Mouse (Mus musculus) mesoderm, embryonic 11.5 days (tissue): ENCODE measurements around the gene Eif2ak1.
A peak's percentile ranks its signal among the peaks of the same experiment; 100 is the strongest.

Experiments used
- DNase-seq: peaks from one replicate; pipeline ENCODE4 v3.0.0-alpha.2; 2012; ENCODE audit warnings: low read depth, low spot score

The Eif2ak1 gene

DNA sequence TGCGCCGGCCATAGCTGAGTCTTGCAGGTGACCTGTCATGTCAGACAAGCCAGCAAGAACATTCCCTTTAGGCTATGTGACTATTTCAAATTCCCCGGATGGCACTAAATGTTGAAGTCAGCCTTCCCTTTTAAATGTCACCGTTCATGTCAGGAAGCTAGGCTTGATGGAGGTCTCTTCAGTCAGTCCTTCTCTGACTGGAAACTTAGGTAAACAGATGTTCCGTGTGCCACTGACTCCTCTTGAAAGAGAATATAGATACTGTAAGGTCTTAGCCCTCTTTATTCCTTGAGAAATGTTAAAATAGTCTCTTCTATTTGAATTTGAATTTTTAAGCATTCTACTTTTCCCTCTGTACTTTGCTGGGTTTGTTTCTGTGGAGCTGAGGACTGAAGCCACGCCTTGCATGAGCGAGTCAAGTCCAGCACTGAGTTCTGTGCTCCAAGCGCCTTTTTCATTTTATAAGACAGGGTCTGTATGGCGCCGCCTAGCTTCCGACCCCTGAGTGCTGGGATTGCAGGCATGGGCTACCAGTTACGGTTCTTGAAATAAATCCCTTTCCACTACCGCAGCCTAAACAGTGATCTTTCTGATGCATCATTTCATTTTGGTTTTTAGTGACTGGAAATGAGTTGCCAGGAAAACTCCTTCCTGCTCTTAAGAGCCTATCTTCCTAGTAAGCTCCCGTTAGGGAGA is 80.2 kb downstream of the Eif2ak1 start, which contains the start of gene Ankrd61:
Ankrd61 (minus strand) TSS at position 51 of the 696 bp plus-strand sequence.
- no peak for DNase-seq

DNA sequence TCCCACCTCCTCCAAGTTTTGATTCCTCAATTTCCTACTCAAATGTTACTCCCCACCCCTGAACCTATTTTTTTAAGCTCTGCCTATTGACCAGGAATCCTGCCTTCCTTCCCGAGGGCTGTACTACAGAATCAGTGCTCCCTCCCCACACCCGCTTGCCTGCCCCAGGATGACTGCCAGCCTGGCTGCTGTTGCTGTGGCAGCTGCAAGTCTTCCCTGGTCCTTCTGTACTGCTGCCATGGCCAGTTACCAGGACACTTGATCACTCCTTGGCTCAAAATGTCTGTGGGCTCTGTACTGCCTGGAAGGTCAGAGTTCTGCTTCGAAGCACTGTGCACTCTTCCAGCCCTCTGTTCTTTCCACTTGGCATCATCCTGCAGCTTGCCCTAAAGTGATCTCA is 84.5 kb downstream of the Eif2ak1 start:
- no peak for DNase-seq

DNA sequence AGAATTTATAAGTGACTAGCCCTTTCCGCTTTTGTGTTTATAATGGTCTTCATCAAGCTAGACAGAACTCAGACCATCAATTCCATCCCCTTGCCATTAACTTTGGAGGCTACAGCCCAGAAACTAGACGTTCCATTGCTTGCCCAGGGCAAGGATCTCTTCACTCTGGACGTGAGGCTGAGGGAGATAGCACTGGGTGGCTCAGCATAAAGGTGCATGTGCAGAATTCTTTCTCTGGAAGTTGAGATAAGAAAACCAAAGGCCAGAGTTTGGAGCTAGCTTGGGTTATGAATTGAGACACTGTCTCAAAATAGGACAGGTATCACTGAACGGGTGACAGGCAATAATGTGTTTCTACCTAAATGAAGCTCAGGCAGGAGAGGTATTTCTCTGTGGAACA is 86.2 kb downstream of the Eif2ak1 start:
- DNase-seq = no peak

DNA sequence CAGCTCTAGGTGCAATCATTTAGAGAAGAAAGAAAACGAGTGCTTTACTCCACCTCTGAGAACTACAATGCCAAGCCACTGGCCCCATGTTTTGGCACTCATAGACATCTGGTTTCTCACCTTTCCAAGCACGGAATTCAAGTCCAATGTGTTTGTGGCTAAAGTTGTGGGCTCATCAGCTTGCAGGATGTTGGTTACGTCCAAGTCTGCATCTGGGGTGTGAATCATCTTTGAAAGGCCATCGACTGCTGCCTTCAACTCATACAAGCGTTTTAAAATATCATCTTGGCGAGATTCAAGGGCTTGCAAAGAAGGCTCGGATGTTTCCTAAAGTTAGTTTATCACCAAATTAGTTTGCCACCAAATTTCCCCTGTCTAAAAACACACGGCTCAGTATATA is 88.8 kb downstream of the Eif2ak1 start:
- DNase-seq = no peak

DNA sequence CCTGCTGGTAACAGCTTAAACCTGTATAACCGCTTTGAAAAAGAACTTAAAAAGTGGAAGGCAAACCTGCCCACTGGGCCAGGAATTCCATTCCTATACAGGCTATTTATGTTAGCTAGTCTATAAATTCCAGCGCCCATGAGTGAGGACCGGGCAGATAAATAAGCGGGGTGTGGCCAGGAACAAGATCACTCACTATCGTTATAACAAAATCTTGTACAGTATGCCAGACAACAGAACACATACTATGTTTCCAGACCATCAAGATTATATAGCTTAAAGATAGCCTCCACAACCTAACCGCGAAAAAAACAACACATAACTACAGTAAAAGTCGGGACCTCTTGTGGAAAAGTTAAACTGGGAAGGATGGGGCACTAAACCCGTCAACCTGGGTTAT is 91.3 kb downstream of the Eif2ak1 start:
- peak; percentile 16 for DNase-seq

DNA sequence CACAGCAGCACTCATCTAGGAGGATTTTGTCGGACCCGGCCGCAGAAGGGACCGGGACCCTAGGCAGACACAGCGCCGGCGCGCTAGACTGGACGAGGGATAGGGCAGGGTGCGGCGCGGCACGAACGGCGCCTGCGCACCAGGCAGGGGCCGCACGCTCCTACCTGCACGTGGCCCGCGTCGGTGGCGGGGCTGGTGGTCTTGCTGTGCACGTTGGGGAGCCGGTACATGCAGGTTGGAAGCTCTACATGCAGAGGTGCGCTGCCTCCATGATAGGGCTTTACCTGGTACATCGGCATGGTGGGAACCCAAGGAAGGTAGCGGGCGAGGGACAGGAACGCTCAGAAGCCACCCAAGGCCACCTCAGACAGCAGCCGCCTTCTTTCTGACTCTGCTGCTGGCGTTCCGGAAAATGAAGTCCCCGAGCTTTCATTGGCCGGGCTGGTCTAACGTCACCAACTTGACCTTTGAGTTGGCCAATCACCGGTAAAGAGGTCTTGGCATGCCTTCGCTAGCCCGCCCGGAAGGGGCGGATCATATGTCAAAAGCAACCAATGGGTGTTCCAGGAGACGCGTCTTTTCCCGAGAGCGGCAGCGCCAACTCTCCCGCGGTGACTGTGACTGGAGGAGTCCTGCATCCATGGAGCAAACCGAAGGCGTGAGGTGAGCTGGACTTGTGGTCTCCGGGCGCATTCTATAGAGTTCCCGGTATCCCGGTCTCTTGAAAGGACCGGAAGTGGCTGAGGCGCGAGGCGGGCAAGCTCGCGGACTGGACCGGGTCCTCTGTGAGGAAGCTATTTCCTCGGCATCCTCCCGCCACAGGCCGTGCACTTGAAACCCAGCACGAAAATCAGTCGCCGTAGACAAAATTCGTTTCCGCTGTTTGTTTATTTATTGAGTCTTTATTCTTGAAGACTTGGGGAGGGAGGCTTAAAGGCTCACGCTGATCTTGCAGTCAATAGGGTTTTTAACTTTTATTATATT is 92.1 kb downstream of the Eif2ak1 start, which contains the start of the genes Aimp2 and Pms2:
Aimp2 (minus strand) TSS at position 431 of the 984 bp plus-strand sequence.
Pms2 (plus strand) TSS at position 548 of the 984 bp plus-strand sequence.
- DNase-seq = peak; percentile 98

DNA sequence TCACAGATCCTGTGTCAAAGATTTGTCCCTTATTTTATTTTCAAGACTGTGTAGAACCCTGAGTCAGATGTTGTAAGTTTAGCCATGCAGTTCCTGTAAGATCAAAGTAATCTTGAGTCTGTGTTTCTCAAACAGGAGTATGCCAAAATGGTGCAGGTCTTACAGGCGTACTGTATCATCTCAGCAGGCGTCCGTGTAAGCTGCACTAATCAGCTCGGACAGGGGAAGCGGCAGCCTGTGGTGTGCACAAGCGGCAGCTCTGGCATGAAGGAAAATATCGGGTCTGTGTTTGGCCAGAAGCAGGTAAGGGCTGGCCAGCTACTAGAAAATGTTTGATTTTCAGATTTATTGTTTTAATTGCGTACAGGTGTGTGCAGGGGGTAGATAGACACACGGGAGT is 98.6 kb downstream of the Eif2ak1 start:
- DNase-seq = no peak

DNA sequence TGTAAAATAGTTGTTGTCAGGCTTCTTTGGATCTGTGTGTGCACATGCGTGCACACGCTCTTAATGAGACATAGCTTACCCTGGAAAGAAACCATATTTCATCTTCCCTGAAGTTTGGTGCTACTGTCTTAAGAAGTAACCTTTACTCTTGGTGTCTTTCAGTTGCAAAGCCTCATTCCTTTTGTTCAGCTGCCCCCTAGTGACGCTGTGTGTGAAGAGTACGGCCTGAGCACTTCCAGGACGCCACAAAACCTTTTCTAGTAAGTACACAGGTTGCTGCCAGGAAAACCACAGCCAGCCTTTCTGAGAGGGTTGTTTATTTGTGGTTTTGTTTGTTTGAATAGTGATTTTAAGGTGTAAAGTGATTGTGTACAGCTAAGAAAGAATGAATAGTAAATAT is 99.8 kb downstream of the Eif2ak1 start:
- peak; percentile 34 for DNase-seq

DNA sequence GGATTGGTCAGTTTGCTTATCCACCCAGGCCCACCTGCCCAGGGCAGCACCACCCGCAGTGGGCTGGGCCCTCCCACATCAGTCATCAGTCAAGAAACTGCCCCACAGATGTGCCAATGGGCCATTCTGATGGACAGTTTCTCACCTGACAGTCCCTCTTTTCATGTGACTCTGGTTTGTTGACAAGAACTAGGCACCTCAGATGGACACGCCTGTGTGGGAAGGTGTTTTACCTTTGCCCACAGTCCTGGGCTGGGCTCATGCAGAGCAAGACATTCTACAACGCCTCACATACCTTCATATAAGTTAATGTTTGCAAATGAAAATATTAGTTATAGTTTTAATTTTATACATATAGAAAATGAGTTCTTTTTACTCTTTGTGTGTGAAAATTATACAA is 100.5 kb downstream of the Eif2ak1 start:
- DNase-seq = no peak

DNA sequence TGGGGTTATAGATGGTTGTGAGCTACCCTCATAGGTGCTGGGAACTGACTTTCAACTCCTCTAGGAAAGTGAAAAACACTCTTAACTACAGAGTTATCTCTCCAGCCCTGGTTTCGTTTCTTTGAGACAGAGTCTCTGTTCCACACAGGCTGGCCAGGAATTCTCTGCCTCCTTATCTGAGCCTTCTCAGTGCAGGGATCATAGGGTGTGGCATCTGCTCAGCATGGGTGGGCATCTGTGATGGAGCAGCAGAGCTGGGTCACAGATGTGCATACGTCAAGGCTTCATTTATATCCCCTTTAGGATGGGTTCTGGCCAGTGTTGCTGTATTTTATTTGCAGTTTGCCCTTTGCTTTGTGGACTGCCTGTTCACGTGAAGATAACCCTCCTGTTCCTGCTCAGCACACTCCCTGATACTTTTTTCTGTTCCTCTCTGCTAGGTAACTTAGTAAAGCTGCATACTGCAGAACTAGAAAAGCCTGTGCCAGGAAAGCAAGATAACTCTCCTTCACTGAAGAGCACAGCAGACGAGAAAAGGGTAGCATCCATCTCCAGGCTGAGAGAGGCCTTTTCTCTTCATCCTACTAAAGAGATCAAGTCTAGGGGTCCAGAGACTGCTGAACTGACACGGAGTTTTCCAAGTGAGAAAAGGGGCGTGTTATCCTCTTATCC is 107.3 kb downstream of the Eif2ak1 start:
- no peak for DNase-seq

DNA sequence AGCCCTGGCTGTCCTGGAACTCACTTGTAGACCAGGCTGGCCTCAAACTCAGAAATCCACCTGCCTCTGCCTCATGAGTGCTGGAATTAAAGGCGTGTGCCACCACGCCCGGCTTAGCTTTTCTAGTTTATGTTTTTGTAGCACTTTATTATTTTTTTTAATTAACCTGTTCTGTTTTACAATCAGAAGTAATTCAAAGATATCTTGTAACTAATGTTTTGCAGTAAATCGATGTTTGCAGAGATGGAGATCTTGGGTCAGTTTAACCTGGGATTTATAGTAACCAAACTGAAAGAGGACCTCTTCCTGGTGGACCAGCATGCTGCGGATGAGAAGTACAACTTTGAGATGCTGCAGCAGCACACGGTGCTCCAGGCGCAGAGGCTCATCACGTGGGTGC is 110.3 kb downstream of the Eif2ak1 start, which contains the start of gene Gm42421:
Gm42421 (plus strand) TSS at position 301 of the 400 bp plus-strand sequence.
- no peak for DNase-seq

DNA sequence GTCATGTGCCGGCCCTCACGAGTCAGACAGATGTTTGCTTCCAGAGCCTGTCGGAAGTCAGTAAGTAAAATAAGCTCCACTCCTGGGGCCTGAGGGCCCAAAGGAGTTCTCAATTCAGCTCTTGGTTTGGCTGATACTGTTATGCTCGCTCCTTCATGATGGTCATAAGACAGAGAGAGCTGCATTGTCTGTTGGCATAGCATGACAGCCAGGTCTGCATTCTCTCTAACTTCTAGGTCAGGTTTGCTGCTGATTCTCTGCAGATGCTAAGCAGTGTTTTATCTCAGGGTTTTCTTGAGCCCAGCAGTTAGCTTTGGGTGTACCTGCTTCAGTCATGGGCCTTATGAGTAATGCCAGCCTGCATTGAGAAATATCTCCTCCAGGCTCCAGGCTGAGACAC is 111.7 kb downstream of the Eif2ak1 start:
- DNase-seq = no peak

DNA sequence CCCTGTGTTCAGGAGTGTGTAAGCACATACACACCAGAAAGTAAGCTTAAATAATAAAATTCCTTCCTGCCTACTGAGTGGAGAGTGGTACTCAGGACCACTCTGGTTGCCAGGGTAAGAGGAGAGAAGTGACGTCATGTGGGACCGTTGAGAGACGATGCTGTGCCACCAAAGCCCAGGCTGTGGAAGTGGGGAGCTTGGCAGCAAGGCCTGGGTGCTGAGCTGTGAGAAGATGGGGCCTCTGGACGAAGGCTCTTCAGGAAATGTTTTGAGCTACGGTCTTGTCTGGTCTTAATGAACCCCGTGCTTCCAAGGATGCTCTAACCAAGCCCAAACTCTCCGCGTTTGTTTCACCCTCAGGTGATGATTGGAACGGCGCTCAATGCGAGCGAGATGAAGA is 113.1 kb downstream of the Eif2ak1 start:
- no peak for DNase-seq

DNA sequence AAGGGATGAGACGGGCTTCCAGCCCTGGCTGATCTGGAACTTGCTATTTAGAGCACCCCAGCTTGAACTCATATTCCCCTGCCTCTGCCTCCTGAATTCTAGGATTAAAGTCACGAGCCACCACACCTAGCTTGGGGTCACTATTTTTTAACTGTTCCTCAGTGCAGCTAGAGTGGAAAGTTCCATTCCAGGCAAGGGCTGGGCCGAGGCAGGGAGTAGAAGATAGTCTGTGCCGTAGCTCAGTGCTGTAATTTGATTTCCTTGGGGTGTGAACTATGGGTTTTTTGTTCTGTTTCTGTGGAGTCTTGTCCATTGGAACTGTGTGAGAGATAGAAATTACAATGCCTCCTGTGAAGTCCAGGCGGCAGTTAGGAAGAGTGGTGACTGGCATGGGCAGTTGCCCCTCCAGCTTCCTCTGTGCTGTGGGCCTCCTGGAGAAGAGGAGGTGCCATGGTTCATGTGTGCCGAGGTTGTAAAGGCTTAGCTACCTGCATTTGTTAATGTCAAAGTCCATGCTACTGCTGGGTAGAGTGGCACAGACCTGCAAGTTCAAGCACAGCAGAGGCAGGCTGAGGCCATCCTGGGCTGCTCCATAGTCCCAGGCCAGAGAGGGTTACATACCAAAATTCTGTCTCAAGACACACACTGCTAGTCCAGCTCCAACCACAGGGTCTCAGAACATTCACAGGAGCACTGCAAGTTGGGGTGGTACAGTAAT is 114.4 kb downstream of the Eif2ak1 start:
- DNase-seq = no peak

DNA sequence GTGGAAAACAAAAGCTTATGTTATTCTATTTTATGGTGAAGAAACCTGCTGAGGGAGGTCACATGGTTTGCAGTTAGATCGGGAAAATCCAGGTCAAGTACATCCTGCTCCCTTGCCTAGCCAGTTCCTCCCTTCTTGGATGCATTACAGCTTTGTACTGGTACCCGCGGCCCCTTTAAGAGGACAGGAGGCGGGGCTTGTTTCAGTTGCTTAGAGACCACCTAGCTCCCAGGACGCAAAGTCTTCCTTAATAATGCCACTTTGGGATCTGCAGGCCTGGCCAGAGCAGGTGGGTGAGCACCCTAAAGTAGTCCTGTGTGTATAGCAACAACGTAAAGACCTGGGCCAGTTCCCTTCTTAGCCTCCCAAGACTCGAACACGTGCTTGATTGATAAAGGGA is 115.2 kb downstream of the Eif2ak1 start, which contains the start of gene Rsph10b:
Rsph10b (plus strand) TSS at position 205 of the 400 bp plus-strand sequence.
- no peak for DNase-seq

DNA sequence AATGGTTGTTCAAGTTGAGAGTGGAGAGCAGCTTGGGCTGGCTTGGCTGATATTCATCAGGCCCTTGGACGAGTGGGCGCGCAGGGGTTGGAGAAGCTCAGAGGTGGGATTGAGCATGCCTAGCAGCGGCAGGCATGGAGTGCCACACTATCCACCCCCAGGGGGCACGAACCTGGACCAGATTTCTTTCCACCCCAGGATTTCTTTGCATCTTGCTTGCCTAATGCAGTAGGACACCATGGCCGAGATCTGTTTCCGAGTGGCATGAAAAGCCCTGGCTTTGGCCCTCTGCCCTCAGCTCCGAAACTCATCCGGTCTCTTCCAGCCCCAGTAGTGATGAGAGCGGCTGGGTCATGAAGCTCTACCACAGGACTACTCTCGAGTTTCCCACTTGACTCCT is 115.8 kb downstream of the Eif2ak1 start:
- no peak for DNase-seq

DNA sequence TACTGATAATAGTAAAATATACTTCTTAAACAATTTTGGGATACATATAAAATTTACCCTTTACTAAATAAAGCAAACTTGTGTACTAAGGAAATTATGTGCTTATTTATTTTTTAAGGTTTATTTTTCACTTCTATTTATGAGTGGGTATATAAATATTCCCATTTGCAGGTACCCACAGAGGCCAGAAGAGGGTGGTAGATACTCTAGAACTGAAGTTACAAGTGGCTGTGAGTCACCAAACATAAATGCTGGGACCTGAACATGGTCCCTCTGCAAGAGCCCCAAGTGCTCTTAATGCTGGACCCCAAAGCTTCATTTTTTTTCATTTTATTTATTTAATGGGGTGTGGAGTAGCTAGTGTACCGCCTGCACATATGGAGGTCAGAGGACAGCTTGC is 116.3 kb downstream of the Eif2ak1 start:
- DNase-seq = no peak

DNA sequence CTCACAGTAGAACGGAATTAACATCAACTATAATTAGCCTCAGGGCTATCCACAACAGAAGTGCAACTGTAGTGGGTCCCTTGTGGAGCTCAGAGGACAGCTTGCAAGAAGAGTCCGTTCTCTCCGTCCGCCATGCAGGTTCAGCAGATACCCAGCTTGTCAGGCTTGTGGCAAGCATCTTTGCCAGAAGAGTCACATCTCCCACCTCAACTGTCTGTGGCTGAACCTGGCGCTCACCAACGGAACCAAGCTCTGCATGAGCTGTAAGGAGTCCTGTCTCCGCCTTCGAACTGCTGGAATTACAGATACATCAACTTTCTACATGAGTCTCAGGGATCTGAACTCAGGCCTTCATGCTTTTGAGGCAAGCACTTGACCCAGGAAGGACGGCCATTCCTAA is 118.6 kb downstream of the Eif2ak1 start:
- DNase-seq = no peak

DNA sequence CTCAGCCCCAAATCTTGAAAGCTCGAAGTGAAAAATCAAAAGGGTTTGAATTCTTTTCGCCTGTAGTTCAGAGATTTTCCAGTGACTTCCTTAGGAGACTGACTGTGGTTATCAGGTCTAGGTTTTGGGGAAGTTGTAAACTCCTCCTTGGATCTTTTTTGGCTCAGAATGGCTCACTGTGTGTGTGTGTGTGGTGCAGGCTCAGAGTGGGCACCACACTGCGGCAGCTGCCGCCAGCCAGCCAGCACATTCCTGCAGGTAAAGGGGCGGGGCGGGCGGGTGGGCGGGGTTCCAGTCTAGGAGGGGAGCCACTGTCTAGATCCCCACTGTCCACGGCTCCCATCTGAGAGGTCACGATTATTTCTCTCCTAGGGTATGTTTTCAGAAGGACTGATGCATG is 124.0 kb downstream of the Eif2ak1 start:
- no peak for DNase-seq

DNA sequence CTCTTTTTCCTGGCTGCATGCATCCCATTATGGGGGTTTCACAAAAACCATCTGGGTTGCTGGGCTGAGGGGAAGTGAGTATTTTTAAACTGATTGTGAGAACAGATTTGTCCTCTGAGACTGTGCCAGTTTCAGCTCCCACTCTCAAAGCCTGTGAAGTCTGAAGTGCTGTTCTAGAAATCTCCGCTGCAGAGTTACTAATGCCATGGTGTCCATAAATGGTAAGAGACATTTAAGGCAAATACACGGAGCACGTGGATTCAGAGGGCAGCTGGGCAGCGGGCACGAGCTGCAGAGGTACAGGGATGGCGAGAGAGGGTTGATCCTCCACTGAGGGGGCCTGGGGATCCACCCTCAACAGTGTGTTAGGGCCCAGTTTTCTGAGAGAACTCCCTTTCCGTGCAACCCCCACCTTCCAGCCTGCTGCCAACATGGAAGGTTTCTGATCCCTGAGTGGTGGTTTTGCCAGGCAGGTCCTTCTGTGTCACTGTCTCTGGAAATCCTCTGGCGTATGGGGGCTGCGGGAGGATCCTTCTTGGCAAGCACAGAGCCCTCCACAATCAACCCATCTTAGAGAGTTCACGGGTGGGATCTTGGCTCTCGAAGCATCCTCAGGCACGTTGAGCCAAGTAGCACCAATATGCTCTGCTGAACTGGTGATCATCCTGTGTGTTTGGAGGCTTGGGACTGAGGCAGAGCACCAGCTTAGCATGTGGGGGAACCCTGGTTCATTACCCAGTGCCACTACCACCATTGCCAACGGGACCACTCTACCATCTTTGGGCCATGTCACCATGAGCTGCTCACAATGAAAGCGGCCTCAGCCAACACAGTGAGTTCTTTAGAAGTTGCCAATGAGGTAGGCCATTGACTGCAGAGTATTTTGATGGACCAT is 125.9 kb downstream of the Eif2ak1 start:
- DNase-seq = no peak
